Mouse (Mus musculus) stomach, embryonic 14.5 days (tissue): ENCODE results near the gene Mfap3. TPM values are rescaled to one million over a fixed set of nuclear protein-coding genes. Genes with fewer than 3 reads are reported as not detected.
"Not testable (repeated sequence)": the region's sequence is repeated elsewhere in the genome, so short reads cannot be mapped to it uniquely, and the experiment has no call there.

Source experiments
- ATAC-seq: fragments of 200-750 bp; cut with Nextera tagmentation; 2 replicates; pipeline ENCODE4 v1.8.0; 2017; ENCODE audit warnings: low read depth, moderate TSS enrichment; ENCODE audit not compliant: insufficient number of reproducible peaks, insufficient read depth, low FRiP score
- H3K27ac ChIP-seq: fragments of 300-500 bp; sonication (generic); 2 replicates; pipeline ENCODE4 v1.5.1; 2014; ENCODE audit warnings: mild to moderate bottlenecking, low read length, moderate library complexity, mixed read lengths
- H3K27me3 ChIP-seq: fragments of 300-500 bp; sonication (generic); 2 replicates; pipeline ENCODE4 v1.6.1; 2014; ENCODE audit warnings: low read length, control low read depth, mixed read lengths; ENCODE audit not compliant: control insufficient read depth, insufficient read depth
- H3K36me3 ChIP-seq: fragments of 300-500 bp; sonication (generic); 2 replicates; pipeline ENCODE4 v1.6.1; 2014; ENCODE audit warnings: mild to moderate bottlenecking, control low read depth, low read length, moderate library complexity, mixed read lengths; ENCODE audit not compliant: control insufficient read depth, insufficient read depth
- H3K4me1 ChIP-seq: fragments of 300-500 bp; sonication (generic); 2 replicates; pipeline ENCODE4 v1.6.1; 2014; ENCODE audit warnings: low read length, control low read depth, mixed read lengths; ENCODE audit not compliant: control insufficient read depth, insufficient read depth
- H3K4me2 ChIP-seq: fragments of 300-500 bp; sonication (generic); replicated peaks from 2 replicates; pipeline ENCODE4 v1.6.1; 2014; ENCODE audit warnings: low read depth, low read length, control low read depth
- H3K4me3 ChIP-seq: fragments of 300-500 bp; sonication (generic); 2 replicates; pipeline ENCODE4 v1.5.1; 2014; ENCODE audit warnings: low read depth, low read length, control low read depth
- H3K9ac ChIP-seq: fragments of 300-500 bp; sonication (generic); replicated peaks from 2 replicates; pipeline ENCODE4 v1.6.1; 2014; ENCODE audit warnings: low read depth, mild to moderate bottlenecking, control low read depth, low read length, moderate library complexity, mixed read lengths
- H3K9me3 ChIP-seq: fragments of 300-500 bp; sonication (generic); 2 replicates; pipeline ENCODE4 v1.6.1; 2016; ENCODE audit warnings: low read depth, low read length, control low read depth; ENCODE audit not compliant: control insufficient read depth
- WGBS: fragments of 180-500 bp; shearing (Covaris S2); extraction: QIAGEN DNeasy Blood & Tissue Kit; methylation state at CpG from one replicate; pipeline ENCODE4 v1.1.7; 2014; 5-methylcytosine and 5-hydroxymethylcytosine counted together
- polyA plus RNA-seq: library from polyadenylated mRNA; unstranded; fragments of >200 nt; fragmentation: Nextera tagmentation; extraction: Ambion mirVana; gene quantifications from 2 replicates; pipeline ENCODE4 v1.2.1, GENCODE M21; 2014

The Mfap3 gene
- polyA plus RNA-seq, 1 experiment from 2014 or later = 51.2 TPM

- not testable (repeated sequence) for H3K4me3 ChIP-seq, H3K27me3 ChIP-seq, H3K27ac ChIP-seq, ATAC-seq, H3K9ac ChIP-seq, H3K4me1 ChIP-seq, H3K4me2 ChIP-seq, H3K36me3 ChIP-seq, H3K9me3 ChIP-seq
- WGBS = 88% methylated on average over 9 of the region's 10 CpGs
These were observed 39.5 kb downstream of the Mfap3 start for GRCm38 (mm10) chr11:57557936-57558335.

DNA sequence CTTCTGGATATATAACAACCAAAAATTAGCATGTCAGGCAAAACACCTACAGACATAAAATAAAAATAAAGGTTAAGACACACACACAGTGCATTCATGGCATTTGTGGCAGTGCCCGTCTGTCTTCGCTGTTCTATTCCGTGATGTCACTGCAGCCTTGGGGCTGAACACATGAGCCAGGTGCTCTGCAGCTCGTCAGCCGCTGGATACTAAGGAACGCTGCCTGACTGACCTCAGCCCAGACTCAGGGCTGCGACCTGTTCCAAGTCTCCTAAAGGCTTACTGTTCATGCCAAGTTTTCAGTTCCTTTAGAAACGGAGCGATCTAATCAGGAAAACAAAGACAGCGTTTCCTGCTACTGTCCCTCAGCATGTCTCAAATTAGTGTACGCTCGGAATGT lies 46.1 kb downstream of the Mfap3 start:
- no peak overlapping the region for H3K4me3 ChIP-seq
- H3K4me2 ChIP-seq = no peak overlapping the region
- H3K27me3 ChIP-seq = no peaks in the 10 kb centered on the region
- 65% methylated on average over 12 of the region's 12 CpGs for WGBS
- H3K9me3 ChIP-seq = no peaks in the 10 kb centered on the region
- H3K36me3 ChIP-seq = no peaks in the 10 kb centered on the region
- no peak overlapping the region for H3K27ac ChIP-seq
- H3K4me1 ChIP-seq = no peaks in the 10 kb centered on the region
- no peak for ATAC-seq
- no peak overlapping the region for H3K9ac ChIP-seq

DNA sequence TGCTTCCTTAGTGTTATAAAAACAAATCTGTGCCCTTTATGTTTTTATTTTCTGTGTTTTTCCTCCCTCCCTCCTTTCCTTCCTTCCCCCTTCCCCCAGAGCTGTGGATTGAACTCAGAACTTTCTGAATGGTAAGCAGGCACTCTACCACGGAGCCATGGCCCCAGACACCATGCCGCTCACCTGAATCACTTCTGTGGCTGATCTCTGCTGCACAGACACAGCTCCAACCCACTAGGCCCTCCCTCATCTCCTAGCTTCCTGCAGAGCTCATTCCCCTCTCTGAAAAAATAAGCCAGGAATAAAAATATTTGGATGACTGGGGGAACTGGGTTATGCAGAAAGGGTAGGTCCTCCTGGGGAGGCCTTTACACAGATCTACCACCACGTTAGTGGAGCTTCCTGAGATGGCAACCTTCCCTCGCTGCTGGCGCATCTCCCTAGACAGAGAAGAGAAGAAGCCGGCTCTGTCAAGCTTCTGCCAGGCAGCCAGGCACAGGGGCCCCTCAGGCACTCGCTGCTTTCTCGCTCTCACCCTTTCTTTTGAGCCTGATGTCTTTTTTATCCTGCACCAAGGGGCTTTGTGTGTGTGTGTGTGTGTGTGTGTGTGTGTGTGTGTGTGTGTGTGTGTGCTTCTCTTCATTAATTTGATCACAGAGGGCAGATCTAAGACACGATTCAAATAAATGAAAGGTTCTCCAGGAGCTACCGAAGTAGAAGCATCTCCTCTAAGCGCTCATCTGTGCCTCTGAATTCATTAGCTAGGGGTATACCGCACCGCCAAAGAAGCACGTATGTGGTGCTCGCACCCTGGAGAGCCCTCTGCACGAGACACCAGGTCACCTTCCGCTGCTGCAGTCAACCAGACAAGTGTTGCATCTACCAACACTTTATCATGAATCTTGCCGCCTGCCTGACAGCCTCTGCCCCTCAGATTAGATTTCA lies 47.9 kb downstream of the Mfap3 start:
- H3K4me3 ChIP-seq = no peak overlapping the region
- no peaks in the 10 kb centered on the region for H3K9me3 ChIP-seq
- no peak overlapping the region for H3K27ac ChIP-seq
- H3K4me1 ChIP-seq = no peaks in the 10 kb centered on the region
- H3K4me2 ChIP-seq = no peak overlapping the region
- no peaks in the 10 kb centered on the region for H3K27me3 ChIP-seq
- no peak for ATAC-seq
- no peak overlapping the region for H3K9ac ChIP-seq
- WGBS = 44% methylated on average over 18 of the region's 18 CpGs
- no peaks in the 10 kb centered on the region for H3K36me3 ChIP-seq

DNA sequence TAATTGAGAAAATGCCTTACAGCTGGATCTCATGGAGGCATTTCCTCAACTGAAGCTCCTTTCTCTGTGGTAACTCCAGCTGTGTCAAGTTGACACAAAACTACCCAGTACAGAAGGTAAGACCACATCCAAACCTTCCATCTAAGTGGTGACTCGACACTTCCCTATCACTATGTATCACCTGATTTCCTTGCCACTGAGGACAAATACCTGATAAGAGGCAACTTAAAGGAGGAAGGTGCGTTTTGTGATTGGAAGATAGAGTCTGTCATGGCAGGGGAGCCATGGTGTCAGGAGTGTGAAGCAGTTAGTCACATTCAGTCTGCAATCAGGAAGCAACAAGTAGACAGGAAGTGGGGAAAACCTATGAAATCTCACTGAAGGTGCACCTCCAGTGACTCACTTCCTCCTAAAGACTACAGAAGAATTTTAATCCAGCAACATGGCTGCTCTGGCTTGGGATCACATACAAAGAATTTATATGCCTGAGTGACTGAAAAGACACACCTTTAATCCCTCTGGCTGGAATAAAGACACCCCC lies 50.6 kb downstream of the Mfap3 start:
- Histone ChIP-seq H3K27ac (no peak overlapping the region), H3K9ac (no peak overlapping the region), H3K36me3 (no peaks in the 10 kb centered on the region), H3K27me3 (no peaks in the 10 kb centered on the region), H3K9me3 (no peaks in the 10 kb centered on the region), H3K4me3 (no peak overlapping the region), H3K4me2 (no peak overlapping the region), H3K4me1 (no peaks in the 10 kb centered on the region)
- WGBS = 84% methylated on average over 2 of the region's 2 CpGs
- no peak for ATAC-seq

- Histone ChIP-seq H3K36me3 (no peaks in the 10 kb centered on the region), H3K4me1 (no peaks in the 10 kb centered on the region), H3K9ac (no peak overlapping the region), H3K9me3 (no peaks in the 10 kb centered on the region), H3K4me3 (no peak overlapping the region), H3K27me3 (no peaks in the 10 kb centered on the region), H3K27ac (no peak overlapping the region), H3K4me2 (no peak overlapping the region)
- whole genome bisulfite sequencing = 82% methylated on average over 3 of the region's 3 CpGs
- no peak for ATAC-seq
These were observed 52.6 kb downstream of the Mfap3 start for GRCm38 (mm10) chr11:57571035-57571434.

DNA sequence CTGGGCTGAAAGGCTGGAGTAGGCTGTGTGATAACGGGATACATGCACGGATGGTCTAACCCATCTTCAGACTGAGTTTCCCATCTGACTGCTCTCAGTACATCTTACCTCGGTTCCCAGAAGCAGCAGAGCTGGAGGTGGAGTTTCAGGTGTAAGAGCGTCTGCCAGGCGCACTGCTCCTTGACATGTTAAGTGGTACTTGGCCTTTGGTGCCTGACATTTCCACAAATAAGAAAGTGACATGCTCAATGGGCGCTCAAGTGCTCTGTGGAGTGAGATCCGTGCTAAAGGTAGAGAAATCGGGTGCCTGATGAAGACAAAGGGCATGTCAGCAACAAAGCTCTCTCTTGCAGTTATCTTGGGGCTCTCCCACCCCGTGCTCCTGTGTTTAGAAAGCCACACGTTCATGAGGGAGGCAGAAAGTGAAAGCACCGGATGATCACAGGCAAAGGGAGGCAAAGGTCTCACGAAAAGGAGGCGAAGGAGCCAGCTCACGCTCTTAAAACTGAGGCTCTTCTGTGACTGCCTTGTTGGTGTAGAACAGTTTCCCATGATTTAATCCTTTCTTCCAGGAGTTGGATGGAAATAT lies 55.3 kb downstream of the Mfap3 start:
- Histone ChIP-seq H3K27me3 (no peaks in the 10 kb centered on the region), H3K4me2 (no peak overlapping the region; the same call in 1 of the 2 replicates), H3K27ac (no peak overlapping the region), H3K4me3 (no peak overlapping the region), H3K4me1 (no peaks in the 10 kb centered on the region), H3K9me3 (no peaks in the 10 kb centered on the region), H3K36me3 (no peaks in the 10 kb centered on the region), H3K9ac (no peak overlapping the region)
- ATAC-seq = no peak
- WGBS = 36% methylated on average over 14 of the region's 14 CpGs

GRCm38 (mm10) chr11:57576871-57577515 lies 58.5 kb downstream of the Mfap3 start:
- Histone ChIP-seq H3K27ac (no peak overlapping the region), H3K4me1 (no peaks in the 10 kb centered on the region), H3K9me3 (no peaks in the 10 kb centered on the region), H3K27me3 (no peaks in the 10 kb centered on the region), H3K4me3 (no peak overlapping the region), H3K4me2 (no peak overlapping the region), H3K9ac (no peak overlapping the region), H3K36me3 (no peaks in the 10 kb centered on the region)
- 74% methylated on average over 6 of the region's 6 CpGs for WGBS
- no peak for ATAC-seq

GRCm38 (mm10) chr11:57582818-57583635 lies 64.6 kb downstream of the Mfap3 start:
- WGBS = 28% methylated on average over 10 of the region's 10 CpGs
- H3K27me3 ChIP-seq = no peaks in the 10 kb centered on the region

More at GRCm38 (mm10) chr11:57582818-57583635, 64.6 kb downstream of the Mfap3 start:
- H3K4me3 ChIP-seq = no peak overlapping the region
- no peak for ATAC-seq
- no peaks in the 10 kb centered on the region for H3K36me3 ChIP-seq
- no peak overlapping the region for H3K4me2 ChIP-seq
- no peak overlapping the region for H3K27ac ChIP-seq
- H3K9me3 ChIP-seq = no peaks in the 10 kb centered on the region
- H3K9ac ChIP-seq = no peak overlapping the region
- H3K4me1 ChIP-seq = no peaks in the 10 kb centered on the region
